Mouse (Mus musculus) myocyte (in vitro differentiated cells): ENCODE results near the gene Dmrt2. TPM values are rescaled to one million over a fixed set of nuclear protein-coding genes. Genes with fewer than 3 reads are reported as not detected.

Experiments used
- H3K27me3 ChIP-seq: one replicate; pipeline ENCODE4 v1.6.1; 2011; ENCODE audit not compliant: control insufficient read depth, insufficient read depth, insufficient read length
- H3K36me3 ChIP-seq: one replicate; pipeline ENCODE4 v1.6.1; 2011; ENCODE audit not compliant: control insufficient read depth, insufficient read depth
- H3K4me2 ChIP-seq: one replicate; pipeline ENCODE4 v1.6.1; 2011; ENCODE audit warnings: low read depth, control low read depth
- H3K4me3 ChIP-seq: one replicate; pipeline ENCODE4 v1.5.1; 2011; ENCODE audit warnings: mild to moderate bottlenecking, control low read depth, moderate library complexity
- H3K79me2 ChIP-seq: one replicate; pipeline ENCODE4 v1.6.1; 2011; ENCODE audit not compliant: control insufficient read depth, insufficient read depth
- H3ac ChIP-seq: one replicate; pipeline ENCODE4 v1.6.1; 2011; ENCODE audit not compliant: control insufficient read depth, insufficient read length
- CEBPB ChIP-seq: IDR thresholded peaks from 2 replicates; pipeline ENCODE4 v1.6.1; 2011; ENCODE audit warnings: mild to moderate bottlenecking, moderate library complexity; ENCODE audit not compliant: poor library complexity, insufficient read depth, severe bottlenecking
- E2F4 ChIP-seq: IDR thresholded peaks from one replicate; pipeline ENCODE4 v1.6.1; 2011; ENCODE audit warnings: mild to moderate bottlenecking, control low read depth, moderate library complexity; ENCODE audit not compliant: insufficient read depth
- MAX ChIP-seq: IDR thresholded peaks from one replicate; pipeline ENCODE4 v1.6.1; 2011; ENCODE audit warnings: low read depth, mild to moderate bottlenecking, control low read depth
- MYOD1 ChIP-seq, 3 experiments: IDR thresholded peaks; one replicate each; pipeline ENCODE4 v1.6.1; 2011; ENCODE audit warnings: control low read depth in 2 of 3, low read depth in 2 of 3, mild to moderate bottlenecking in 2 of 3, moderate library complexity in 1 of 3; ENCODE audit not compliant: insufficient read length in 2 of 3, control insufficient read depth in 1 of 3
- MYOG ChIP-seq, 3 experiments: IDR thresholded peaks; one replicate each; pipeline ENCODE4 v1.6.1; 2011; ENCODE audit warnings: control low read depth in 2 of 3, low read depth in 2 of 3, mild to moderate bottlenecking in 2 of 3; ENCODE audit not compliant: insufficient read length in 2 of 3, control insufficient read depth in 1 of 3, insufficient read depth in 1 of 3
- POLR2A ChIP-seq: IDR thresholded peaks from one replicate; pipeline ENCODE4 v1.6.1; 2011; ENCODE audit warnings: low read depth, mild to moderate bottlenecking, control low read depth, moderate library complexity; ENCODE audit not compliant: insufficient read length
- POLR2AphosphoS2 ChIP-seq: IDR thresholded peaks from one replicate; pipeline ENCODE4 v1.6.1; 2011; ENCODE audit warnings: low read depth, control low read depth; ENCODE audit not compliant: insufficient read length
- REST ChIP-seq: IDR thresholded peaks from one replicate; pipeline ENCODE4 v1.6.1; 2011; ENCODE audit warnings: mild to moderate bottlenecking, control low read depth, moderate library complexity; ENCODE audit not compliant: insufficient read depth, insufficient read length
- SRF ChIP-seq: IDR thresholded peaks from one replicate; pipeline ENCODE4 v1.6.1; 2011; ENCODE audit warnings: low read depth; ENCODE audit not compliant: control insufficient read depth, insufficient read length
- TCF12 ChIP-seq: IDR thresholded peaks from one replicate; pipeline ENCODE4 v1.6.1; 2011; ENCODE audit warnings: mild to moderate bottlenecking, control low read depth; ENCODE audit not compliant: poor library complexity, insufficient read depth, severe bottlenecking
- TCF3 ChIP-seq: IDR thresholded peaks from one replicate; pipeline ENCODE4 v1.6.1; 2011; ENCODE audit warnings: low read depth, control low read depth; ENCODE audit not compliant: insufficient read length
- USF1 ChIP-seq: IDR thresholded peaks from one replicate; pipeline ENCODE4 v1.6.1; 2011; ENCODE audit warnings: low read depth, mild to moderate bottlenecking, control low read depth, moderate library complexity
- polyA plus RNA-seq: library from polyadenylated mRNA; unstranded; fragments of >200 nt; fragmentation: generic; extraction: Trizol; gene quantifications from one replicate; pipeline ENCODE4 v1.2.1, GENCODE M21; 2012; ENCODE audit warnings: missing spikeins

Gene Dmrt2
- 1.8 TPM for polyA plus RNA-seq

- TF ChIP-seq MYOD1 (IDR thresholded peaks at IDR 0.05; ENCODE audit: control insufficient read depth in 1 of 3, insufficient read length in 2 of 3, low read depth in 2 of 3) (no peak), POLR2AphosphoS2 (peak; percentile 56), SRF (no peak), E2F4 (no peak), POLR2A (peak; percentile 73), MYOG (IDR thresholded peaks at IDR 0.05; ENCODE audit: control insufficient read depth in 1 of 3, insufficient read depth in 1 of 3, insufficient read length in 2 of 3, low read depth in 2 of 3) (no peak), CEBPB (no peak), REST (no peak)
- peak within 1 kb of the TSS; percentile 82 for H3K4me2 ChIP-seq
- peak within 1 kb of the TSS; percentile 17 for H3ac ChIP-seq
- no peaks in the 10 kb centered on the region for H3K36me3 ChIP-seq
- H3K4me3 ChIP-seq: peak within 1 kb of the TSS; percentile 49
- no peaks in the 10 kb centered on the region for H3K79me2 ChIP-seq
- no peaks in the 10 kb centered on the region for H3K27me3 ChIP-seq
Measured at GRCm38 (mm10) chr19:25672101-25672950, at the start of gene Dmrt2. Gene Dmrt2, plus strand, starts transcription at chr19:25672411.

- no peaks in the 10 kb centered on the region for H3K36me3 ChIP-seq
- H3ac ChIP-seq: no peak overlapping the region
- no peak for TF ChIP-seq CEBPB
- no peak for TF ChIP-seq MYOG (IDR thresholded peaks at IDR 0.05; ENCODE audit: control insufficient read depth in 1 of 3, insufficient read depth in 1 of 3, insufficient read length in 2 of 3, low read depth in 2 of 3)
- no peak for TF ChIP-seq POLR2A
- TF ChIP-seq MAX: no peak
- TF ChIP-seq REST: no peak
- TF ChIP-seq USF1: no peak
- no peak for TF ChIP-seq MYOD1 (IDR thresholded peaks at IDR 0.05; ENCODE audit: control insufficient read depth in 1 of 3, insufficient read length in 2 of 3, low read depth in 2 of 3)
- no peak for TF ChIP-seq SRF
- TF ChIP-seq E2F4: no peak
- no peak for TF ChIP-seq POLR2AphosphoS2
- no peak for TF ChIP-seq TCF3
- TF ChIP-seq TCF12: no peak
- H3K79me2 ChIP-seq: no peaks in the 10 kb centered on the region
- H3K4me3 ChIP-seq: no peak overlapping the region
- no peak overlapping the region for H3K4me2 ChIP-seq
- peaks cover 4% of the 10 kb centered on the region for H3K27me3 ChIP-seq
Measured at GRCm38 (mm10) chr19:25628490-25628889, 43.7 kb upstream of the Dmrt2 start.

GRCm38 (mm10) chr19:25635119-25635518, 37.1 kb upstream of the Dmrt2 start:
- Histone ChIP-seq H3K4me2 (no peak overlapping the region), H3K36me3 (no peaks in the 10 kb centered on the region), H3ac (no peak overlapping the region), H3K79me2 (no peaks in the 10 kb centered on the region), H3K4me3 (no peak overlapping the region), H3K27me3 (no peaks in the 10 kb centered on the region)
- TF ChIP-seq TCF12: no peak
- no peak for TF ChIP-seq MYOD1 (IDR thresholded peaks at IDR 0.05; ENCODE audit: control insufficient read depth in 1 of 3, insufficient read length in 2 of 3, low read depth in 2 of 3)
- no peak for TF ChIP-seq E2F4
- no peak for TF ChIP-seq POLR2A
- TF ChIP-seq MYOG (IDR thresholded peaks at IDR 0.05; ENCODE audit: control insufficient read depth in 1 of 3, insufficient read depth in 1 of 3, insufficient read length in 2 of 3, low read depth in 2 of 3): no peak

GRCm38 (mm10) chr19:25635622-25636244, 36.5 kb upstream of the Dmrt2 start:
- no peaks in the 10 kb centered on the region for H3K36me3 ChIP-seq
- no peak overlapping the region for H3K4me2 ChIP-seq
- TF ChIP-seq CEBPB (no peak), MYOG (IDR thresholded peaks at IDR 0.05; ENCODE audit: control insufficient read depth in 1 of 3, insufficient read depth in 1 of 3, insufficient read length in 2 of 3, low read depth in 2 of 3) (no peak), TCF3 (no peak), POLR2AphosphoS2 (no peak), MYOD1 (IDR thresholded peaks at IDR 0.05; ENCODE audit: control insufficient read depth in 1 of 3, insufficient read length in 2 of 3, low read depth in 2 of 3) (no peak)
- H3K27me3 ChIP-seq: no peaks in the 10 kb centered on the region
- H3K79me2 ChIP-seq: no peaks in the 10 kb centered on the region
- no peak overlapping the region for H3K4me3 ChIP-seq
- H3ac ChIP-seq: no peak overlapping the region
